Mouse (Mus musculus): ENCODE measurements around the gene Nfe2.

Gene Nfe2

DNA sequence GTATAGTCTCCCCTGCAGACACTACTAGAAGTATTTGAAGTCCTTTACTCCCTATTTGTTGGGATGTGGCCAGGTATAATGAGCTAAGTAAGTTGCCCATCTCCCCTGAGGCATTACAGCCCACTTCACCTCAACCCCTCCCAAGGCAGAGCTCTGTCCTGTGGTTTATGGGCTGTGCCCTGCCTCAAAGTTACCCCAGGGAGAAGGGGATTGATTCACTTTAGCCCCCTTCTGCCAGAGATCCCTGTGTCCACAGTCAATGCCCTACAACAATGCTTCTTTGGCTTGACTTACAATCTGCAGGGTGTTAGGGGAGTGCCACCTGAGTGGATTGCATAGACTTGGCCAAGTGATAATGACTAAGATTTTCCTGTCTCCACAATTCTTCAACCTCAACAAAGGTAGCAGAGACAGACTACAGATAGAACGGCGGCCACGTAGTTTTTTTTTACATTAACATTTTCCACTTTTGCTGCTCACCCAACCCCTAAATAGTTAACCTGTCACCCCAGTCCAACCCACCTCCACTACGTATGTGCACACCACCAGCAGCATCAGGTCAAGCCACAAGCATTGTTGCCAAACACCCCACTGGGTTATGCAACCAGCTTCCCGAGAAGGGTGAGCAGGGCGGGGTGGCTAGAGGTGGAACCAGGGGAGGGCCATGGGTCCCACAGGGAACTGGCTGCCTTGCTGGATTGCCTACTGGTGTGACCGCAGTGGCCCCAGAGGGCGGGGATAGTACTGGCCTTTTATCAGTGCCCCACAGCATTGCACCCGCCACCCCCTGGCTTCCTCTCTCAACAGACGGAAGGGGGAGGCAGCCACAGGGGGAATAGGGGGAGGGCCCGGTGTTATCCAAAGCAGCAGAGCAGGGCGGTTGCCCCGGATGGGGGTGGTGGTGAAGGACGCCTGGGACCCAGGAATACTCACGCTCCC lies at the start of gene Nfe2:
Gene Nfe2 (minus strand): TSS at position 614 of the 939 bp plus-strand sequence.
- DNase-seq (ENCODE audit: low read depth, low spot score) = no peak

DNA sequence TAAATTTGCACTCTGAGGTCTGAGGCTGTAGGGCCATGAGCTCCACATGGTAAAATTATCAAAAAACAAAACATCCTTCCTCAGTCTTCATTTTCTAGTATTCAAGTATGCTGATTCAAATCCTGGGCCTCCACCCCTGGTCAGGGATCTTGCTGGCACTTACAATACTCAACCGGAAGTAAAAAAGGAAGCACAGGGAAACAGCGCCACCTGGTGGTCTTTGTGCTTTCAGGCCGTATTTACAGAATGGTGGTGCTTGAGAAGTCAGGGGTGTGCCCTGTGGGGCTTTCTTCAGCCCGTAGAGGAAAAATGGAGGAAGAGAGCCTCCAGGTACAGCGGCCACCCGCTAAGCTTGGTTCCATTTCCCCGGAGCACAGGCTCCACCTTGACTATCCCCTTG lies 48.9 kb upstream of the Nfe2 start:
- DNase-seq (ENCODE audit: low read depth, low spot score) = peak; percentile 73

DNA sequence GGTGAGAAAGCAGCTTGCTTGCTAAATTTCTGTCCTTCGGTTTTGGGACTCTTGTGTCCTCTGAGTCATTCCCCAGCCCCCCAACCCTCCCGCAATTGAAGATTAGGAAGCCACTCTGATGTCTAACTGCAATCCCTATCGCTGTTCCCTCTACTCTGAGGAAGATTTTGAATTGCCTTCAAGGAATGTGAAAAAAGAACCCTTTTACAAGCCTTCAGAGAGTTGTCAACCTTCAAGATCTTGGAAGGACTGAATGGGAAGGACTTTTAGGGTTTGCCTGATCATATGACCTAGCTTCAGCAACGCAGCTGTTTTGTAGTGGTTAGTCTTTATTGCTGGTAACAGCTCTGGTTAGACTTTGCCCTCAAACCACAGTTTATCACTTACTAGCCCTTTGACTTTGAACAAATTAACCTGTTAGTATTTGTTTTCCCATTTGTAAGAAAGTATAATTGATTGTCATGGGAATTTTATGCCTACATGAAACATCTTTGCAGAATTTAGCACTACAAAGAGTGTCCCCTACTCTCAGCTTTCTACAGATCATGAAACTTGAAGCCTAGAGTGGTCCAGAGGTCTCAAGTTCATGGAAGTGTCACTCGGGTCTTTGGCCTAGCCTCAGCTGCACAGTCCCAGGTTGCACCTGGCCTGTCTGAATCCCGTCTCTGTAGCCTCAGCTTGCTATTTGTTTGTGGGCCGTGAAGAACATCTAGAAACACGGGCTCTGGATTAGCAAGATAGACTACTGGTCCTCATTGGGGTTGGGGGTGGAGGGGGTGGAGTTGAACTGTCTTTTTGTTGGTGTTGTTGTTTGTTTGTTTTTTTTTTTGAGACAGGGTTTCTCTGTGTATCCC lies 47.8 kb upstream of the Nfe2 start:
- DNase-seq (ENCODE audit: low read depth, low spot score) = no peak

DNA sequence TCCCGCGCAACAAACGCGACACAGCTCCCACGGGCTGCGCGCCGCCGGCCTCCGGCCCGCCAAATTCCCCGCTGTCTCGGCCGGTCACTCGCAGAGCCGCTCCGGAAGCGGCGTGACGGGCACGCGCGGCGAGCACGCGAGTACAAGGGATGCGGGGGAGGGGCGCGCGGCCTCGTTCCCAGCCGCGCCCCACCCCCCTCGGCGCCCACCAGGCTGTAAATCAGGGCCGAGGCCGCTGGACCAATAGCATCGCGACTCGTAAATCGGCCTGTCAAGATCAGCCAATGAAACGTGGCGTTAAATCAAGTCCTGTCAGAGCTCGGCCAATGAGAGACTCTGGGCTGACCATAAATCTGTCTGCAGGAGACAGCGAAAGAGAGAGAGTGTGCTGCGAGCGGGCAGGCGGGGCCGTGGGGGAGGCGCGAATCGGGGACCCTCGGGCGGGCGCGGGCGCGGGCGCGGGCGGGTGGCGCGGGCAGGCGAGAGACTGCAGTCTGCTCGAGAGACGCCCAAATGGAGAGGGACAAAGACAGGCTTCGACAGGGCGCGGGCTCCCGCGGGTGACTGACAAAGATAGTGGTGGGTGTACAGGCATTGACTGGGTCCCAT lies 47.0 kb upstream of the Nfe2 start:
- peak; percentile 91 for DNase-seq (ENCODE audit: low read depth, low spot score)

DNA sequence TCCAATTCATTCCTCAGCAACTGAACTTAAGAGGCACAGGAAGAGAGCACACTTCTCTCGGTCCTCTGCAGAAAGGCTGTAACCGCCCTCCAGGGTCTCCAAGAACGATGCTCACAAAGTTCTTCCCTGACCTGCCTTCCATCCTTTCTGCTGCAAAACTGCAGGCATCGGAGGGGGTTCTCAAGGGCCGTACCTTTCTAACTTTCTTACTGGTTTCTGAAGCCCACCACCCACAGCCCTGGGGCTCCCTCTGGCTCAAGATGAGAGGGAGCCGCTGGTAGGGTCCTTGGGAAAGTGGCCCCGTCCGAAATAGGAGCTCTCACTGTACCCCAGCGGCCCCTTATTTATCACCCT lies 46.4 kb upstream of the Nfe2 start:
- DNase-seq (ENCODE audit: low read depth, low spot score) = no peak

DNA sequence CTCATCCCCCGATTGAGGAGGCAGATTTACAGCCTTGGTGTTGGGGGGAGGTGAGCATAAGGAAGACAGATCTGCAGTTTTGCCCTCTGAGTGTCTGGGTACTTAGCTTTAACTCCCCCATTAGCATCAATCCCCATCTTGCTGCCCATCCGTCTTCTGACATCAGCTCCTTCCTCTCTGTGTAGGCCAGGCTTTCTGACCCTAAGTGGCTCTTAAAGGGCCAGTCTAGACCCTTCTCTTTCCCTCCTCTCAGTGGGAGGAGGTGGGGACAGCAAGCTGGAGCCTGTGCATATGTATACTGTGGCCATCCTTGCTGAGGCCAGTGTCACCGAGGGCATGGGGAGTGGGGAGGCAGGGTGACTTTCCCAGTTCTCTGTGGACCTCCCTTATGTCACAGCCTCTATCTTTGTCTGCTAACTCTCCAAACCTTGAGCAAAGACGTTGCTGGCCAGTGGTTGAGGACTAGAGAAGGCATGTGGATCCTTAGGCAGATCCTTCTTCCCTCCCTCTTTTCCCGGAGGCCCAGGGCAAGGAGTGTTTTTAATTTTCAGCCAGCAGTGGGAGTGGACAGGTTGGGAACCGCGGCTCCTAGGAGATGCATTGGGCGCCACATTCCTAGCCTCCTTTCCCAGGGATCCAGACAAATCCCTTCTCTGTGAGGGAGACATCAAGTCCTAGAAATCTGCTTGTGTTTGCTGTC lies 45.9 kb upstream of the Nfe2 start:
- DNase-seq (ENCODE audit: low read depth, low spot score) = no peak

DNA sequence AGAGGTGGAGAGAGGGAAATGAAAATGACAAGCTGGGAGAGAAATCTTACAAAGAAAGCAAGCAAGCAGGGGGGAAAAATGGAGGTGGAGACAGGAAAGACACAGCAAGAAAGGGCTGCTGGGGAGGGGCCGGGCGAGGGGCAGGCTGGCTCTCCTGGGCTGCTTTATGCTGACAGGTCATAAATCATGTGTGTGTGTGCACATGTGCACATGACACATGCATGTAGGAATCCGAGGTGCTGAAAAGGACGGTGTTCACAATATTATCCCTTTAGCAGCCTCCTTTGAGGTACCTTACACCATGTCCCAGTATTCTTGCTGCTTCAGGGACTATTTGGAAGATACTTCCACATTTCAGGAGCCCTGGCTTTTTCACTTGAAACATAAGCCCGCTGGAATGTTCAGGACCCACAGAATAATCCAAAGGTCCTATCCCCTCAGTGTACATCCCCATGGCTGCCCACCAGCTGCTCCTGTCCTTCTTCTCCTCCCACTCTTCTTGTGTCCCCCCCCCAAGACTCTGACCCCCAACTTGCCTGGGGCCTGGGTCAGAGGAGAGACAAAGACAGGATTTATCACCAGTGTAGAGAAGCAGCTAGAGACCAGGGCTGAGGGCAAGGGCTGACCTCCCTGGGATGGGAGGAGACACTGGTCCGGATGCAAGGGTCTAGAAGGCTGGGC lies 44.3 kb upstream of the Nfe2 start:
- DNase-seq (ENCODE audit: low read depth, low spot score) = no peak

DNA sequence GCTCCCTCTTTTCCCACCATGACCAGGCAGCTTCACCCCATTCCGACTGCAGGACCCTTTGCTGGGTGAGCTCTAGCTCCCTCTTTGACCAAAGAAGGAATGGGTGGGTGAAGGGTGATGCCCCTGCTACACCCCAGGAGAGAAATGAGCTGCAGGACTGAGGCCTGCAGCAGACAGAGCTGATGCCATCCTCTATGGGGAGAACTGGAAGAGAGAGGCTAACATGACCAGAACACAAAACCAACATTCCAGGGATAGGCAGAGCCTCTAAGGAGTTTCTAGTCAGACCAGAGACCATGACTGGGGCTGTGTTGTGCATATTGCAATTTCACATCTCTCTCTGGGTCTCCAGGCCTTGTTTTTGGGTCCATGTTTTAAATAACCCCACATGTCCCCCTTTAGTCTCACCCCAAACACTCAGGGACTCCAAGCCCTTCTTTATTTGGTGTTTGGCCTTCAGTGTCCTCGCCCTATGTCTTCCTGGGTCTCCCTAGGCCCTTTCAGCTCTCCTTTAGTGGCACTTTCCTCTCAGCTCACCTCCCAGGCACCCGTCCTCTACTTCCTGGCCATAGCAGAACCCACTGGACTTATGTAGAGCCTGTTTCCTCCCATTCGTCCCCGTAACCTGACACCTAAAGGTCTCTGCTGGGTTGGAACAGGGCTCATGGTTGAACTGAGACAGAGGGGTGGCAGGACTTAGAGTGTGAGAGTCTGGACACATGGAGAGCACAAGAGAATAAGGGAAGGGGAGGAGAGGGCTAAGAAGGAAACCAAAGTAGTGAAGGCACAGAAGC lies 43.5 kb upstream of the Nfe2 start:
- no peak for DNase-seq (ENCODE audit: low read depth, low spot score)

DNA sequence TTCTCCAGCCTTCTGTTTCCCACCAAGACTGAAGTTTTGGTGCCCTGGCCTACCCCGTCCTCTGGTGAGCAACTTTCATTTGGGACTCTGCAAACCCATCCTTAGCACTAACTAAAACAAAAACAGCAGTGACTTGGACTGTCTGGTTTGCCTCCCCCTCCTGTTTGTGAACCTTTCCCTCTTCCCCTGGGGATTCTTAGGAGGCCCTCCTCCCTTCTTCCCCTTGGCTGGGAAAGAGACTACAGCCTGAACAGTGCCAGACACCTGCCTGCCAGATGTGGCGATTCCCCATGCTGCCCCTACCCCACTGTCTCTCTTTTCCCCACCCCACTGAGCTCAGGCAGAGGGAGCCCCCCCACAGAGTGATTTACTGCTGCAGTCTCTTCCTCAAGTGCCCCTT lies 42.8 kb upstream of the Nfe2 start:
- DNase-seq (ENCODE audit: low read depth, low spot score) = no peak

DNA sequence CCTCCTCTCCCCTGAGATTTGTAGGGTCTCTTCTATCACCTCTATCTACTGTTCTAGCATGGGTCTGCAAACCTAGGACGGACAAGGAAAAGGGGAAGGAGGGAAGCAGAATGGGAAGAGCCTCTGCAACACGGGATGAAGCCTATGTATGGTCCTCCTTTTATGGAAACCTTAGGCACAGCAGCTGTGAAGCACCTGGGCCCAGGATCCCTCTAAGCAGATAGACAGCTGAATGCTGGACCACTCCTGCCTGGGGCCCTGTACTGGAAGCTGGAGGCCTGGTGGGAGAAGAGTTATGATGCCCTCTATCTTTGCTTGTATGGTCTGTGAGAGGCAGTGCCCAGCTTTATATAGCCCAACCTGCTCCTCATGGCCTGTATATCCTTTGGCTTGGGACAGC lies 42.4 kb upstream of the Nfe2 start:
- DNase-seq (ENCODE audit: low read depth, low spot score) = no peak

DNA sequence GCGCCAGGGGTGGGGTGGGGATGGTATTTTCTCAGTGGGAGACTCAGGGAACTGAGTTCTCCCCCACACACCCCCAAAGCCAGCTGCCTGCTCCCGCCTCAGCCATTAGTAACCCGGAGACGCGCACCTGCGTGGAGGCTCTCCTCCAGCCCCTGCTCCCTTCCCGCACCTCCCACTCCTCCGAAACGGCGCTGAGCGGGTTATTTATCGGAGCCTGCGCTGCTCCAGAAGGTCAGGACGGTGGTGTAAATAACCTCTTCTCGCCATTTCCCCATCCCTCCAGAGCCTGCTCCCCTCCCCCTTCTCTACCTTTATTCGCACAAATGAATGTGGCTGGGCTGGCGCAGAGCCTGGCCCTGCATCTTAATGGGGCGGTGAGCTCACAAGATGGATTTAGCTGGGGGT lies 41.9 kb upstream of the Nfe2 start:
- DNase-seq (ENCODE audit: low read depth, low spot score) = no peak

DNA sequence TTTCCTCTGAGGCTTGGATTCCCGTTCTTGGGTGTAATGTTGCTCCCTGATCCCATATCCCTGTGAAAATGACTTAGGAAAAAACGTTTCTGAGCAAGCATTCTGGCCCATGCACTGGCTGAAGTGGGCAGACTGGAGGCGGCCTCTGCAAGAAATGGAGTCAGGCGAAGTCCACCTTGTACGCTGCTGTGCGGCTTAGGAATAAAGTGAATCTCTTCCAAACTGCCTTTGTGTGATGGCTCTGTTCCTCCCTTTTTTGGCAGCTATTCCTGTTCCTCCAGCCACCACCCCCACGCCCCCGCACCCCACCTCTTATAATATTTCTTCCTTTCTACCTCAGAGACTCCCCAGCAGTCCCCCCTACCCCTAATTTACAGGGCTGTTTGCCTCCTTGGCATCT lies 41.4 kb upstream of the Nfe2 start:
- DNase-seq (ENCODE audit: low read depth, low spot score) = no peak

DNA sequence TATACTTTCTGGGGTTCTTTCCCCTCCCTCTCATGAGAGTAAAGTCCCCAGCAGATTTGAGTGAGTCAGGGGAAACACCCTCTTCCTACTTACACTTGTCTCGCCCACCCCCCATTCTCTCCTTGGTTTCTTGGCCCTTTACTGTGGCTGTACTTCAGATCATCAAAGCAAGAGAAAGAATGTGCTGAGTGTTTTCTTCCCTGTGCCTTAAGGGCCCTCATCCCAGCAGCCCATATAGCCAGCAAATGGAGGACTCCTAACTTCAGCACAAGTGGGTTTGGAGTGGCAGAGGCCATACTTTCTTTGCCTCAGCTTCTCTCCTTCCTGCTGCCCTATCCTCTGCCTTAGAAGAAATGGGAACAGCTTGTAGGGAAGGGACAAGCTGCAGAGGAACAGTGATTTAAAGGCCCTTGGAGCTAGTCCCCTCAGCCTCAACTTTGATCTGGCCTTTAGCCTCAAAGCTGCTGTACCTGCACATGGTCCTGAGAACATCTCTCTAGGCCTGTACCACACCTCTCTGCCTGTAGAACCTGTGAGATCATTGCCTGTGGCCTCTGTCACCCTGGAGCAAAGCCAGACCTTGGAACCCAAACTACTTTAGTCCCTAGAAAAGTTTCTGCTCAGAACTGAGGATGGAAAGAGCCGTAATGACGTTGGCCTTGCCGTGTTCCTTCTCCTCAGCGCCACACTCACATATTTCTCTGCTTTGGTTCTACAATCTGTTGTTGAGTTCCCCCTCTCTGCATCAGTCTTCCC lies 40.8 kb upstream of the Nfe2 start:
- DNase-seq (ENCODE audit: low read depth, low spot score) = no peak

DNA sequence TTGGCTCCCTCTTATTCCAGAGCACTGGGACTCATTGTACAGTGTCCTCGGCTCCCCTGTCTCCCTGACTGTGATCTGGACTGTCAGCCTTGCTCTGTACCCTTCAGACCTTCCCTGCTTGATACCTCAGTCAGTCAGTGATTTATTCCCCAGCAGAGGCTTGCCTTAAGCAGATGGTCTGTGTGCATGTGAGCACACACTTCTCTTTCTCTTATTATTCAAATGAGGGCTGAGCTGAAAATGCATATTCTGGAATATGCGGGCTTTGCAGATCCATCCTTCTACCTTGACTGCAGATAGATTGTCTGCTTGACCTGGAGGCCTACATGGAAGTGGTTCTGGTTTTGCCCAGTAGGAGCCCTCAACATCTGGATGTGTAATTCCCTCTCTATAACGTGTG lies 39.8 kb upstream of the Nfe2 start:
- no peak for DNase-seq (ENCODE audit: low read depth, low spot score)

DNA sequence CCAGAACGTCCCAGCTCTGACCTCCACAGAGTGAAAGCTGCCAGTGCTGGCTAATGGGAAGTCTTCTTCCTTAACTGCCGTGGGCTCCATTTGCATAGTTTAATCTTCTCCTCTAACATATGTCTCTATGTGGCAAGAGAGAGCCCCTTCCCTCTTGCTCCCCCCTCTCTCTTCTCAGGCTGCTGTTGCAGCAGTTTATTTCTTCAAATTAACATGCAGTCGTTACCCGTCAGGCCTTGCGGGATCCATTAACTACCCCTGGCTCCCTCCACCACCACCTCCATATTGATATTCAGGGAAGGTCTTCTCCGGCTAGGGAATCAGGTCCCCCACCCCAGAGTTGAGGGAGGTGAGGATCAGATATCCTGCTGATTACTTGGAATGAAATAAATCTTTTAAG lies 39.1 kb upstream of the Nfe2 start:
- no peak for DNase-seq (ENCODE audit: low read depth, low spot score)

DNA sequence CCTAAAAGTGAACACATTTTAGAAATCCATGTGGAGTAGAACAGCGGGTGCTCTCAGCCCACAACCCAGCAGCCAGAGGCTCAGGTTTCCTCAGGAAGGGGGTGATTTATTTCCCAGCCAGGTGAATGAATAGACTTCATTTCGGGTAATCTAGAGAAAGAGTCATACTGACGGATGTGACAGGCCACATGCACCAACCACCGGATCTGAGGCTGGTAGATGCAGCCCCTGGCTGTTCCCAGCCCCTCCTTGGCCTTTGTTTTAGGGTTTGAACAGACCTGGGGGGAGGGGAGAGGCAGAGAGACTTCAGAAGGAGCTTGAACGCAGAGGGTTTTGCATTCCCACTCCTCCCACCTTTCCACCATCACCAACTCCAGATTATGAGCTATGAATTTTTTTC lies 37.6 kb upstream of the Nfe2 start:
- no peak for DNase-seq (ENCODE audit: low read depth, low spot score)

DNA sequence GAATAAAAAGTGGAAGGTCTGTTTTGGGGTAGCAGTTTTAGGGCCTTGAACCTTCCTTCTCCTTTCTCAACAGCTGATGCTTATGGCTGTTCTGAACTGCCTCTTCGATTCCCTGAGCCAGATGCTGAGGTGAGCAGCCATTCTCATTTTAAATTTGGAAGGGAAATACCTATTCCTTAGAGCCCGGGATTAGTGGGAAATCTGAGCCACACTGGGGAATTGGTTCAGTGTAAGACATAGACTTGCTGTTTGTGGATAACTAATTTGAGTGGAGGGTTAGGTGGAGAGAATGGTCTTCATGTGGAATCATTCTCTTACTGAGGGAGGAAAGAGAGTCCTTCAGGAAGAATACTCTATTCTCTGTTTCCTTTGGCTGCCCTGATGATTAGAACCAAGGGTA lies 36.4 kb upstream of the Nfe2 start:
- DNase-seq (ENCODE audit: low read depth, low spot score) = no peak

DNA sequence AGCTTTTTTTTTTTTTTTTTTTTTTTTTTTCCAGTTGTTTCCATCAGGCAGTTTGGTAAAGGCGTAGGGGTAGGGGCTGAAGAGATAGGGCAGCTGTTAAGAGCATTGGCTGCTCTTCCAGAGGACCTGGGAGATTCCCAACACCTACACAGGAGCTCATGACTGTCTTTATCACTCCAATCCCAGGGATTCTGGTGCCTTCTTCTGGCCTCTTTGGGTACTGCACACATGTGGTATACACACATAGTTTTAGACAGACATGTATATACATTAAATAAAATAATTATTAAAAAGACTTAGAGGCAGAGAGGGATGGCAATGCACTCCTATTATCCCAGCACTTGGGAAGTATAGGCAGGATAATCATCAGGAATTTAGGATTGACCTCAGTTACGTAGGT lies 35.2 kb upstream of the Nfe2 start:
- DNase-seq (ENCODE audit: low read depth, low spot score) = no peak

DNA sequence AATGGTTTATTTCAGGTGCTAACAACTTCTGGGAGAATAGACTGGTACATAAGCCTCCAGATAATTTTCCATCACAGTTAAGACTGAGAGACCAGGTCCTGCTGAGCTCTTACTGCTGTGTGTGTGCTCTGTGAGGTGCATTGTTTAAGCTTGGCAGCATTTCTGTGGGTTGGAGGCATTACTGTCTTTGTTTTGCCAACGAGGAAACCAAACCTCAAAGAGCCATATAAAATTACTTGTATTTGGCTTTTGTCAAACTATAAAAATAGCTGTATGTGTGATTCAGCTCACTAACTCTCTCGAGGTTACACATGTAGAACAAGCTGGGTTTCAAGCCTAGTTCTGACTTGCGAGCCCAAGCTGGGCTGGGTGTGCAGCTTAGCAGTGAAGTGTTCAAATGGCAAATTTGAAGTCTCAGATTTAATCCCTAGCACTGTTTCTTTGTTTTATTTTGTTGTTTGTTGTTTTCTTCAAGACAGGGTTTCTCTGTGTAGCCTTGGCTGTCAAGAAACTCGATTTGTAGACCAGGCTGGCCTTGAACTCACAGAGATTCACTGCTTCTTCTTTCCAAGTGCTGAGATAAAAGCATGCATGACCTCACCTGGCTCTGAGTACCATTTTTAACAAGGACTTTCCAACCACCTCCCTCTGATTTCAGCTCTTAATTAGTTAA lies 34.6 kb upstream of the Nfe2 start:
- no peak for DNase-seq (ENCODE audit: low read depth, low spot score)

All from WW6 (cell line).